Mouse (Mus musculus) heart, postnatal 10 days (tissue): ENCODE results near the gene Olfr465-ps1. TPM values are rescaled to one million over a fixed set of nuclear protein-coding genes. Genes with fewer than 3 reads are reported as not detected.

Experiments used
- DNase-seq, 2 experiments: peaks; one replicate each; pipeline ENCODE4 v3.0.0; 2021
- intact Hi-C: fragments of 180-260 bp; cut with DNase I; formaldehyde crosslinking; loops from one replicate; pipeline ENCODE4 v1.15.1; 2025
- total RNA-seq, 2 experiments: library from RNA; stranded (reverse); gene quantifications; 2 replicates each; pipeline ENCODE4 v1.2.3; 2021

Olfr465-ps1 gene
- not detected for total RNA-seq

DNA sequence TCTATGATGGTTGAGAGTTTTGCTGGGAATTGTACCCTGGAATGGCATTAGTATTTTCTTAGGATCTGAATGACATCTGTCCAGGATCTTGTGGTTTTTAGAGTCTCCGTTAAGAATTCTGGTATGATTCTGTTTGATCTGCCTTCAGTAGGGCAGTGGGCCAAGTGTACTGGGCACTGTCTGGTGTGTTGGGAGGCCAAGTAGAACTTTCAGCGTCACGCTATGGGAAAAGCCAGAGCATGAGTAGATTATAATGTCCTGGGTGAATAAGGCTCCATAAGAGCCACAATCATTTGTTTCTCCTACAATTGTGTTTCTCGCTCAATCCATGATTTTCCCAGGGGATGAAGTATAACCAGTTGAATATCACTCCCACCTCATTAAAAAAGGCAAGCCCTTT, at the start of gene Olfr465-ps1:
TSS of gene Olfr465-ps1 (plus strand) at position 301 of the 400 bp plus-strand sequence.
- intact Hi-C loops, result no loop called here
- no peak for DNase-seq

DNA sequence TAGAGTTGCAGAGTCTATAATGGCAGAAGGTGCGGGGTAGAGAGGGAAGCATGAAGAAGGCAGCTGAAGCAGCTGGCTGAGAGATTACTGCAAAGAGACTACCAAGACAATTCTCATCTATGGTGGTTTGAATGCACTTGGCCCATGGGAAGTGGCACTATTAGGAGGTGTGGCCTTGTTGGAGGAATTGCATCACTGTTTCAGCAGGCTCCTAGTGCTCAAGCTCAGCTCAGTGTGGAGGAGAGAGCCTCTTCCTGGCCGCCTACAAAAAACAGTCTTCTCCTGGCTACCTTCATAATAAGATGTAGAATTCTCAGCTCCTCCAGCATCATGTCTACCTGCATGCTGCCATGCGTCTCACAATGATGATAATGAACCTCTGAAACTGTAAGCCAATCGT, 42.0 kb upstream of the Olfr465-ps1 start:
- intact Hi-C loops, result no loop called here
- DNase-seq, result no peak

DNA sequence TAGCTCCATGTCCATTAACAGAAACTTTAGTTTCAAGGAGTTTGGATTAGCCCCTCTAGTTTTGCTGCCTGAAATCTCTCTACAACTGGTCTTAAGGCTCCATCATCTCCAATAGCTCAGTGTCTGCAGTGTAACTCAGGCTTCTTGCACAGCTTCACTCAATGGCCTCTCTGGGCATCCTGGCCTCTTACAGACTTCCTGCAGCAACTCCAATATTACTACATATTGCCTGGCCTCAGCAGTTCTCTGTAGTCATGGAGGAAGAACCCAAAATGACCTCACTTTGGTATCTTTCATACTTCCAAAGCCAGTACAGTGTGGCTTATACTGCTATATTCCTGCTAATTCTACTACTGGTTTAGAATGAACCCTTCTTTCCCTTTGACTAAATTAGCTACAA, 40.9 kb upstream of the Olfr465-ps1 start:
- no peak for DNase-seq
- intact Hi-C loops, result no loop called here

DNA sequence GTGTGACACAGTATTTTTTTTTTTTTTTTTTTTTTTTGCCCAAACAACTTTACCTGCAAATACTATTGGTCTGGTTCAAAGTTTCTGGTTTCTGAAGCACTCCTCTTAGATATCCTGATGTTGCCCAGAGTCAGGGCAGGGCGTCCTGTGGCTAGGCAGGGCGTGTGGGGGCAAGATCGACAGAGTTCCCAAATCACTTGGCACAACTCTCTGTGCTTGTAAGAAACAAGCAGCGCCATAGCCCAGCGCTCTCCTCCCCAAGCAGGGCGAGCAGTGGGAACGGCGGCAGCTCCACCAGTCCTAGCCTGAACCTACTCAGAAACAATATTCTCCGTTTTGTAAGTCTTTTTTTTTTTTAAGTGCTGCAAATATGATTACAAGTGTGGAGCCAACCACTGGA, 37.2 kb upstream of the Olfr465-ps1 start:
- DNase-seq, result no peak
- intact Hi-C loops, result no loop called here

GRCm38 (mm10) chr13:65101232-65101631, 36.7 kb upstream of the Olfr465-ps1 start:
- DNase-seq, result no peak
- intact Hi-C loops, result no loop called here

- intact Hi-C loops, result loop anchor here (5.0 to 10.0 kb wide), 2 partner anchors 130 to 677 kb away; partner anchors contain the start of gene Cdk20
- DNase-seq, result peak; percentile 15 to 30
These were observed 25.9 kb upstream of the Olfr465-ps1 start for GRCm38 (mm10) chr13:65111961-65112360.

- intact Hi-C loops, result loop anchor here (5.0 to 10.0 kb wide), 2 partner anchors 130 to 678 kb away; partner anchors contain the start of gene Cdk20
These were observed 25.3 kb upstream of the Olfr465-ps1 start, which contains the start of gene Mfsd14b for GRCm38 (mm10) chr13:65112459-65113110. Gene Mfsd14b (minus strand): TSS chr13:65112975.

GRCm38 (mm10) chr13:65113239-65113638, 24.6 kb upstream of the Olfr465-ps1 start:
- DNase-seq, result no peak
- intact Hi-C loops, result loop anchor here (5.0 to 10.0 kb wide), 2 partner anchors 129 to 678 kb away; partner anchors contain the start of gene Cdk20

More at GRCm38 (mm10) chr13:65112459-65113110, 25.3 kb upstream of the Olfr465-ps1 start, which contains the start of gene Mfsd14b:
- DNase-seq, result peak; percentile 94 to 95

- intact Hi-C loops, result no loop called here
- DNase-seq, result no peak
These were observed 16.9 kb upstream of the Olfr465-ps1 start for GRCm38 (mm10) chr13:65120984-65121383.

- DNase-seq, result no peak
- intact Hi-C loops, result no loop called here
These were observed 15.8 kb upstream of the Olfr465-ps1 start for GRCm38 (mm10) chr13:65122111-65122510.

GRCm38 (mm10) chr13:65127063-65127847, 10.6 kb upstream of the Olfr465-ps1 start:
- DNase-seq, result no peak
- intact Hi-C loops, result loop anchor here (5.0 kb wide), 1 partner anchor 90 kb away; no protein-coding TSS in a partner anchor

- intact Hi-C loops, result no loop called here
These were observed 12.1 kb downstream of the Olfr465-ps1 start, which contains the start of gene Olfr466 for GRCm38 (mm10) chr13:65149940-65150339. Gene Olfr466 (plus strand): TSS chr13:65150240.

DNA sequence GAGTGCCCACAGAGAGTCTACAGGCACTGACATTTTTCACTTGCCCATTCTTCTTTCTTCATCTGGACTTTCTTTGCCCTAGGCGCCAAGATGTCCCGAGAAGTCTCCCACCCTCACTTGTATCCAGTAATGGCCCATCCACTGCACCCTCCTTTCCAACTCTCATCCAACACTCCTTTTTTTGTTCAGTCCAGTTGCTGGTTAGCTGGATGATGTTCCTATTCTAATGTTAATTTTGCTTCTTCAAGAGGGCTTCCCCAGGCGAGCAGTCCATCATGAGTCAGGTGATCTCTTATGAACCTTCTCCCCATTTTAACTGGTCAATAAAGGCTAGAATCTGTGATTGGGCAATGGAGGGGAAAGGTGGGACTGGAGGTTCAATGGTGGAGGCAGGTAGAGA, 36.2 kb downstream of the Olfr465-ps1 start:
- intact Hi-C loops, result no loop called here
- DNase-seq, result no peak

More at GRCm38 (mm10) chr13:65149940-65150339, 12.1 kb downstream of the Olfr465-ps1 start, which contains the start of gene Olfr466:
- DNase-seq, result no peak

- intact Hi-C loops, result loop anchor here (2.0 kb wide), 1 partner anchor 135 kb away; no protein-coding TSS in a partner anchor
- peak; percentile 20 to 50 for DNase-seq
These were observed 38.0 kb downstream of the Olfr465-ps1 start for GRCm38 (mm10) chr13:65175734-65176471.

- DNase-seq, result no peak
- intact Hi-C loops, result loop anchor here (2.0 kb wide), 1 partner anchor 134 kb away; no protein-coding TSS in a partner anchor
These were observed 38.7 kb downstream of the Olfr465-ps1 start for GRCm38 (mm10) chr13:65176472-65177091.

Other genes starting within 250 kb of the Olfr465-ps1 start
- under 1 TPM in 1 of 2 experiments, not detected in 1; 0.12 TPM for gene Cntnap3, start 234.1 kb upstream of the Olfr465-ps1 start, total RNA-seq
- not detected for gene Spata31, start 220.7 kb upstream of the Olfr465-ps1 start, total RNA-seq
- gene Spata31d1c, start 105.0 kb upstream of the Olfr465-ps1 start, total RNA-seq, result not detected
- gene Prss47, start 85.3 kb upstream of the Olfr465-ps1 start, total RNA-seq, result not detected
- 10 to 100 TPM; 26.8 to 27.9 TPM for gene Mfsd14b, start 25.1 kb upstream of the Olfr465-ps1 start, total RNA-seq
- not detected for gene Olfr466, start 12.2 kb downstream of the Olfr465-ps1 start, total RNA-seq
- gene Nlrp4f, start 67.9 kb downstream of the Olfr465-ps1 start, total RNA-seq, result not detected
- not detected for gene Gm10775, start 121.5 kb downstream of the Olfr465-ps1 start, total RNA-seq
- gene Zfp369, start 140.7 kb downstream of the Olfr465-ps1 start, total RNA-seq, result 10 to 100 TPM; 28.3 to 39.0 TPM